Mouse (Mus musculus) natural killer cell, adult 2 months (primary cell): ENCODE data around the gene Gm5617.
"Not testable (repeated sequence)": the region's sequence is repeated elsewhere in the genome, so short reads cannot be mapped to it uniquely, and the experiment has no call there.

Experiments
- DNase-seq, 2 experiments: peaks; one replicate each; pipeline ENCODE4 v3.0.0; 2022; ENCODE audit warnings: low spot score in 2 of 2

The Gm5617 gene

GRCm38 (mm10) chr9:48494817-48495547 is at the start of gene Gm5617, which contains the start of gene Rbm7:
TSS of gene Gm5617 (plus strand) at chr9:48495442.
TSS of gene Rbm7 (minus strand) at chr9:48495299.
- peak; percentile 89 to 93 for DNase-seq

DNA sequence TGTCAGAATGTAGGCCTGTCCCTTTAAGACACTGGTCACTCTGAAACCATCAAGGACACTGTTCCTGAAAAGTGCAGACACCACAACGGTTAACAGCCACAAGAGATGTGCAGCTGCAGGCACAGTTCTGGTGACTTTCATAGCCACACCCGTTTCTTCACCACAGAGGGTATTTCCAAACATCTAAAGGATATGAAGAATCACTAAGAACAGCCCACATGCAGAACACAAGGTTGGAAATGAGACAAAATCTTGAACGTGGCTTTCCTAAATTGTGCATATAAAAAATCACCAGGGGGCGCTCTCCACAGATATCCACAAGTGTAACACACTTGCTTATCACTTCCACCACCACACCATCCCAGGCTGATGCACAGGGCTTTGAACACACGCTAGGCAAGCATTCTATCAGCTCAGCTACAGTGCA is 47.4 kb upstream of the Gm5617 start:
- peak; percentile 38 to 50 for DNase-seq

DNA sequence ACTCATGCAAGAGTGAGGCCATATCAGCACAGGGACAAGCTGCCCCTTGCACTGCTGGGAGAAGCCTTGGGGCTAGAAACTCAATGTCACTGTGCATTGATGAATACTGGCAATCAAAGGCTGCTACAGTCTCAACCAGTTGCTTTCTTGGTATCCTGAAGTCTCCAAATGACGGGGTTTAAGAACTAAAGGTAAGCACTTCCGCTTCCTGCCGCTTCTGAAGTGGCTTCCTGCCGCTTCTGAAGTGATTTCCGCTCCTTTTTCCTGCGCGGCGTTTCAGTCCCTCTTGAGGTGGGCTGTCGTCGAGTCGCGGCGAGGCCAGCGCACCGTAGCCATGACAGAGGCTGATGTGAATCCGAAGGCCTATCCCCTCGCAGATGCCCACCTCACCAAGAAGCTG is 45.2 kb upstream of the Gm5617 start:
- DNase-seq: no peak

- DNase-seq: no peak
These were observed 39.3 kb upstream of the Gm5617 start for GRCm38 (mm10) chr9:48455961-48456360.

GRCm38 (mm10) chr9:48458879-48459278 is 36.4 kb upstream of the Gm5617 start:
- no peak for DNase-seq

DNA sequence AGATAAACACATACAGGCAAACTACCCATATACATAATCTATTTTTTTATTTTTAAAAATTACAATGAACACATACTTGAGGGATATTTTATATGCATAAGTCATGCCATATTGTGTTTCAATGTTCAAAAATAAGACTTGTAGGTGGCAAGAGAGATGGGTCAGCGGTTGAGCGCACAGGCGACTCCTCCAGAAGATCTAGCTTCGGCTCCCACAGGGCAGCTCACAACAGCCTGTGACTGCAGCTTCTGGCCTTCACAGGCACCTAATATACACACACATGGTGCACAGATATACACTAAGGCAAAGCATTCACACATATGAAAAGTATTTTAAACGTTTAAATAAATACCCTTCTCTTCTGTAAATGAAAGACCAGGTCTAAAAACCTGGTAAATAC is 35.9 kb upstream of the Gm5617 start:
- no peak for DNase-seq

- no peak for DNase-seq
These were observed 34.5 kb upstream of the Gm5617 start for GRCm38 (mm10) chr9:48460720-48461119.

GRCm38 (mm10) chr9:48461545-48461944 is 33.7 kb upstream of the Gm5617 start:
- DNase-seq: peak in 1 of 2 experiments; percentile 21

- DNase-seq: no peak
These were observed 29.6 kb upstream of the Gm5617 start for GRCm38 (mm10) chr9:48465671-48466070.

DNA sequence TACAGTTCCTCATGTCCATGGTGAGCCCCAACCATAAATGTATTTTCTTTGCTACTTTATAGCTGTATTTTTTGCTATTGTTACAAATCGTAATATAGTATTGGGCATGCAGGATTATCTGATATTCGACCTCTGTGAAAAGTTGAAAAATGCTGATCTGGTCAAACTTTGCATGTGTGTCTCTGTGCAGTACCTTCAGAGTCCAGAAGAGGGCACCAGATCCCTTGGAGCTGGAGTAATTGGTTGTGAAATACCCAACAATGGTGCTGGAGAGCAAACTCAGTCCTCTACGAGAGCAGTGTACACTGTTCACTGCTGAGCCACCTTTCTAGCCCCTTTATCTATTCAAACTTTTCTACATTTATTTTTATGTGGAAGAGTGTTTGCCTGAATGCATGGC is 28.4 kb upstream of the Gm5617 start:
- peak; percentile 61 to 76 for DNase-seq

- not testable (repeated sequence) for DNase-seq
These were observed 27.8 kb upstream of the Gm5617 start for GRCm38 (mm10) chr9:48467471-48467870.

GRCm38 (mm10) chr9:48472441-48473025 is 22.7 kb upstream of the Gm5617 start:
- DNase-seq: no peak

GRCm38 (mm10) chr9:48473131-48473530 is 22.1 kb upstream of the Gm5617 start:
- no peak for DNase-seq

GRCm38 (mm10) chr9:48474367-48474766 is 20.9 kb upstream of the Gm5617 start:
- DNase-seq: no peak

DNA sequence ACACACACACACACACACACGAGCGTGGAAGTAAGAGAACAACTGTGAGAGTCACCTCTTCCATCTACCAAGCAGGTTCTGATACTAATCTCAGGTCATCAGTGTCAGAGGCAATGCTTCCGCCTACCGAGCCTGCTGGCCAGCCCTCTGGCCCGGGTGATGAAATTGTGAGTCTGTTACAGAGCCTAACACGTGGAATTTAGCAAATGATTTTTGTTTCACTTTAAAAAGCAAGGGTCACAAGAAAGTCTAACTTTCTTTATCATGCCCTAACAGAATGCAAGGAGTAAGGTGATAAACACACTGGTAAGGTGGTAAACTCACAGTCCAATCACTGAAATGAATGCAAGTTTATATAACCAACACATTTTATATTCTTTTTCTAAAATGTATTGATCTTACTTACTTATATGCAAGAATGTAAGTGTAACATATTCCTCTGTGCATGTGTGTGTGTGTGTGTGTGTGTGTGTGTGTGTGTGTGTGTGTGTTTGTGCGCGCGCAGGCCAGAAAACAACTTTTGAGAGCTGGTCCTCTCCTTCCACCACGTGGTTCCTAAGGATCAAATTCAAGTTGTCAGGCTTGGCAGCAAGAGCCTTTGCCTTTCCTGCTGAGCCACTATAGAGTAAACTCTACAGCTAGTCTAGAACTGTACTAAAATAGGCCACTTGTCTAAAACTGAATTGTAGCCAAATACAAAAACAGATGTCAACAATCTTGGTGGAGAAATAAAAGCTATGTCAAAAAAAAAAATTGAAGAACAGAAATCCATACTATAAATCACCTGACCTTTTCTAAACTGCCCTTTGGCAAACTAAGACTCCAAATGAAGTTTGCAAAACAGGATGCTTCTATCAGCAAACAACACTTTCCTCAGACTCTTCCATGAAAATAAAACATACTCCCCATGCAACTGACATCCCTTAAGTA is 18.7 kb upstream of the Gm5617 start:
- no peak for DNase-seq

GRCm38 (mm10) chr9:48478808-48479207 is 16.4 kb upstream of the Gm5617 start:
- DNase-seq: no peak

- no peak for DNase-seq
These were observed 15.3 kb upstream of the Gm5617 start for GRCm38 (mm10) chr9:48479838-48480410.

- DNase-seq: peak; percentile 93 to 95
These were observed 14.6 kb upstream of the Gm5617 start, which contains the start of gene Rexo2 for GRCm38 (mm10) chr9:48480411-48481213. TSS of gene Rexo2 (minus strand) at chr9:48480623.

GRCm38 (mm10) chr9:48481214-48482134 is 13.8 kb upstream of the Gm5617 start:
- DNase-seq: no peak

DNA sequence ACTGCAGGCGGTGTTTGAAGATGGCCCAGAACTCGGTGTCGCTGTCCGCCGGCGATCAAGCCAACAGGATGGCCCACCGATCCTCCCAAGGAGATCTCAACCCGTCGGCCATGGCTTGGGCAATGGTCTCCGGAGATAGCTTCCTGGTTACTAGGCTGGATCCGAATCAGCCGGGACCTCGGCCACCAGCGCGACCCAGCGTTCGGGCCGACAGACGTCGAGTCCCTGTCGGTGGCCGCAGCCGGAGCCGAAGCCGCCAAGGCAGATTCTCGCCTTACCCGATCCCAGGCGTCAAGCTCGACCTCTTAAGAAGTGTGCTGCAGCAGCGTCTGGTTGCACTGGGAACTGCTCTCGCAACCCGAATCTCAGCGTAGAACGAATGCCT is 298 bp downstream of the Gm5617 start:
- DNase-seq: no peak
